Mouse (Mus musculus) cerebellum, adult 11 months (tissue): ENCODE results near the gene Klhl6.
"Not testable (repeated sequence)": the region's sequence is repeated elsewhere in the genome, so short reads cannot be mapped to it uniquely, and the experiment has no call there.

Source experiments
- DNase-seq: peaks from one replicate; pipeline ENCODE4 v3.0.0; 2022

The Klhl6 gene

DNA sequence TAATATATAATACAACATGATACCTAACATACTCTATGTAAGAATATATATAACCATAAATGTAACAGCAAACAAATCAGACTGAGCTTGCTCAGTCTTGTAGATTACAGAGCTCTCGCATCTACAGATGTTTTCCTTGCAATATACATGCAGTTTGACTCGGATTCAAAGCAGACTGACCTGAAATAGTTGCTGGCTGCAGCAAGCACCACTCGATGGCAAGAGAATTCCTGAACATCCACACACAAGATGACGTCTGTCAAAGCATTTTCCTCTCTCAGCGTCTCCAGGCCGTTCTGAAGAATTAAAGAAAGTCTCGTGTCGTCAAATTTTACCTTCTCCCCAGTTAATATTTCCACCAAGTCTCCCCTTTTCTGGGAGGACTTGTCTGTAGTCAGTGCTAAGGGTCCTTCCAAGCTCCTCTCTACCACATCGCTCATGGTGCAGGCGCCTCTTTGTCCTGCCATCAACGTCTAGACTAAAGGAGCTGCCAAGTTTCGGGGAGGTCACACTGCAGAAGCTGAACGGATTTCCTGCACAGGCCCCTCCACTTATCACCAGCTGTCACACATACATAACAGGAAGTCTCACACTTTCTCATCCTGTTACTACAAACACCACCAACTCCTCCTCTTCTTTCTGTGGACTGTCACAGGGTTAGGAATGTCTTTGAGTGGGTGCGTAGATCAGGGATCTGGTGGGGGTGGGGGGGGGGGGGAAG, at the start of gene Klhl6:
Klhl6 (minus strand) TSS at position 501 of the 721 bp plus-strand sequence.
- DNase-seq: no peak

DNA sequence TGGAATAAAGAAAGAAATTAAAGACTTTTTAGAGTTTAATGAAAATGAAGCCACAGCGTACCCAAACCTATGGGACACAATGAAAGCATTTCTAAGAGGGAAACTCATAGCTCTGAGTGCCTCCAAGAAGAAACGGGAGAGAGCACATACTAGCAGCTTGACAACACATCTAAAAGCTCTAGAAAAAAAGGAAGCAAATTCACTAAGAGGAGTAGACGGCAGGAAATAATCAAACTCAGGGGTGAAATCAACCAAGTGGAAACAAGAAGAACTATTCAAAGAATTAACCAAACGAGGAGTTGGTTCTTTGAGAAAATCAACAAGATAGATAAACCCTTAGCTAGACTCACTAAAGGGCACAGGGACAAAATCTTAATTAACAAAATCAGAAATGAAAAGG, 44.4 kb upstream of the Klhl6 start:
- DNase-seq: not testable (repeated sequence)

DNA sequence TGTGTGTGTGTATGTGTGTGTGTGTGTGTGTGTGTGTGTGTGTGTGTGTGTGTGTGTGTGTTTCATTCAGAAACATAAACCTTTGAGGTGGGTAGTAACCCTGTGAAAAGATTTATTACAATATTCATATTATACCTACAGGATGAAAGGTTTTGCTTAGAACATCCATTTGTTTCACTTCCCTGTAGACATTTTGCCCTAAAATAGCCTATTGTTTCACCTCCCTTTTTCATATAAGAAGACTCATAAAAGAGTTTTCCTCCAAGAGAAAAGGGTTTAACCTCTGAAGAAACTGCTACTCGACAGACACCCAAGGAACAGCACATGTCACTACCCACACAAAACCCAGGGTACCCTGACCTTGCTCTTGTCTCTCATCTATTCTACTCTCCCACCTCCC, 40.0 kb upstream of the Klhl6 start:
- no peak for DNase-seq

DNA sequence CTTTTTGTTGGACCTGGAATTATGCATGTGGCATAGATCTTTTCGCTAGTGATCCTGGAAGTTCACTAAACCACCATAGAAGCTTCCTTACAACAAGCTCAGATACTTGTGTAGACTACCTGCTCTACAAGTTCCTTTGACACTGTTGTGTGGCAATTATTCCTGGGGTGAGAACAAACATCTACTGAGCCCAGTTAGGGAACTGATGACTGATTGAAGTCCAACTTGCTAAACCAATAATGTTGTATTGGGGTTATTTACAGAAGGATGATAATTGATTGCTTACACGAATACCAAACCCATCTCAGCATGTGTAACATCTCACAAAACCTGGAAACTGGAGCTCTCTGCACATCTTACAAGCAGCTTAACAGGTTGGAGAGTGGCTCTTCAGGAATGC, 39.0 kb upstream of the Klhl6 start:
- DNase-seq: no peak

DNA sequence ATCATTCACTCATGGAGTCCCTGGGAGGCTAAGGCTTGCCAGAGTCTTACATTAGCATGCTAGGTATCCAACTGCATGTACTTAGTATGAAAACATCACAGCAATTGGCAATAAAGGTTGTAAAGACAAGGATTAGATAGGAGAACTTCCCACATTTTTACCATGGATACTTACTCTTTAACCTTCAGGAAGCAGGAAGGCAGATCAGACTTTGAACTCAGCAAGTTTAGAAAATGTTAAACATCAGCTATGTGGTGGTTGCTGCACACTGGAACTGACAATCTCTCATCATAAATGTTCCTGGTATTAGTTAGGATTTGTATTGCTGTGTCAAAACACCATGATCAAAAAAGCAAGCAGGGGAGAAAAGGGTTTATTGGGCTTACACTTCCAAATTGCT, 29.8 kb upstream of the Klhl6 start:
- no peak for DNase-seq

DNA sequence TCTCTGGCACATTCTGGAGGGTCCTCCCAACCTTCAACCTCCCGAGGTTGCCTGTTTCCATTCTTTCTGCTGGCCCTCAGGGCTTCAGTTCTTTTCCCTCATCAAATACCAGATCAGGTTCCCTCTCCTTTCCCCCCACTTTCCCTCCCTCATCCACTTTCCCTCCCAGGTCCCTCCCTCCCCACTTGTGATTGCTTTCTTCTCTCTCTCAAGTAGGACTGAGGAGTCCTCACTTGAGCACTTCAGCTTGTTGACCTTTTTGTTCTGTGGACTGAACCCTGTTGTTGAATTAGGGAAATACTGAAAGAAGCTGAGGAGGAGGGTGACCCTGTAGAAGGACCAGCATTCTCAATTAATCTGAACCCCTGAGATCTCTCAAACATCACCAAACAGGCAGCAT, 23.2 kb upstream of the Klhl6 start:
- no peak for DNase-seq

DNA sequence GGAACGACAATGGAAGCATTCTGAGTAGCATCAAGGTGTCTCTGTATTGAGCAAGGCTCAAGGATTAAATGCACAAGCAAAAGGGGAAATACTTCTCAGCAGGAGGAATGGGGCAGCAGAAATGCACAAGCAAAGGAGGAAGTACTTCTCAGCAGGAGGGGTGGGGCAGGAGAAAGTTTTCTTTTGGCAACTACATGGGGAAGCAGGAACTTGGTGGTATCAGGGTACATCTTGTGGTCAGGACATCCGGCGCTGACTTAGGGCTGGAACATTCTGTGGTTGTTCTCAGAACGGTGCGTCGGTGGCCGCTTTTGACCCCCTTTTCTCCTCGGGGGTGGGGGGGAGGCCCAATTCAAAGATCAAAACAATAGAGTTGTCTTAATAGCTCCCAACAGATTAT, 17.4 kb upstream of the Klhl6 start:
- not testable (repeated sequence) for DNase-seq

DNA sequence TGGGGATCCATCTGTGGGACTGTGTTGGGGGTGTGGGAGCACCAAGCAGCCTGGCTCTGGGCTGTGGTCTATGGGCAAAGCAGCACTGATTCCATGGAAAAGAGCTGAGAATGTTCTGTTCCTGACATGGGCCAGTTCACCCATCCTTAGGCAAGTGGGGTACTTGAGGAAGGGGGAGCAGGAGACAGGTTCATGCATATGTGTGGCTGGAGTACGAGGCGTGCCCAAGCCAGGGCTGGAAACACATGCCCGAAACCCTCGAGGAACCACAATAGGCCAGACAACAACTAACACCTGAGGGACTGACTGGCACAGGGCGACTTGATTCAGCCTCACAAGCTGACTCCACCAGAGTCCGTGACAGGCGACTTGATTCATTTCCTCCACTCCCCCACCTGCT, 14.8 kb upstream of the Klhl6 start:
- no peak for DNase-seq

DNA sequence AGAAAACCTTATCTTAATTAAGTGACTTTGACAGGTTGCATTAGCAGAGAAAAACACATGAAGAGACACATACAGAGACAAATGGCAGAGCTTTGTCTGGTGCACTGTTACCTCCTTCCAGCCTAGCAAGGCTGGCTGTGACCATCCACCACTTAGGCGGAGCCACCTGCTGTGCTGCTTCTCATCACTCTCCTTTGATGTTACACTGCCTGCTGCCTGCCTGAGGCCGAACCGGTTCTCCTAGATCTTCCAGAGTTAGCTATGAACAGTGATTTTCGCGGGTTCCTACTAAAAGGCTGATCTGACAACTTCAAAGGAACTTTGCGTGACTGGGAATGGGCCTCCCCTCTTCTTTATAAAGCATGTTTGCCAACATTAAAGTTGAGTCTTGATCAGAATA, 14.1 kb upstream of the Klhl6 start:
- not testable (repeated sequence) for DNase-seq

DNA sequence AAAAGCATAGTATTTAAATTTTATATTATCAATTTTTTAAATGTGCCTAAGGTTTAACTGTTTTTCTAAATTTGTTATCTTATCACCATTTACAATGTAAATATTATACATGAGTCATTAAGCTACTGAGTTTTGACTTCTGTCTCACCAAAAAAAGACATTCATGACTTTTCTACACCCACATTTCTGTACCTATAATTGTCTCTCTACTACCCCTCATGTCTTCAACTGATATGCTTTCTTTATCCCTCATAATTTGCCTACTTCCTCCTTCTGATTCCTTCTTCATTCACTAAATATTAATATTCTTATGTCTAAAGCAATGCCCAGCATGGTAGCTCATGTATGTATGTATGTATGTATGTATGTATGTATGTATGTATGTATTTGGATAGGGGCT, 13.0 kb upstream of the Klhl6 start:
- DNase-seq: no peak

DNA sequence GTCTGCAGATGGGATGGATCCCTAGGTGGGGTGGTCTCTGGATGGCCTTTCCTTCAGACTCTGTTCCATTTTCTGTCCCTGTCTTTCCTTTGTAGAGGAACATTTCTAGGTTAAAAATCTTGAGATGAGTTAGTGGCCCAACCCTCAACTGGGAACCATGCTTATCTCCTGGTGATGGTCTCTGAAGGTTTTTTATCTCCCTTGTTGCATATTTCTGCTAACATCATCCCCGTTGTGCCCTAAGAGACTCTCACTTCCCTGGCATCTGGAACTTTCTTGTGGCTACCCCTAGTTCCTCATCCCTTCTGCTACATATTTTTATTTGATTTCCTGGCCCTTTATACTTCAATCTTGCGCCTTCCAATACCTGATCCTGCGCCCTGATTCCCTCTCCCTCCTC, 10.4 kb upstream of the Klhl6 start:
- no peak for DNase-seq

DNA sequence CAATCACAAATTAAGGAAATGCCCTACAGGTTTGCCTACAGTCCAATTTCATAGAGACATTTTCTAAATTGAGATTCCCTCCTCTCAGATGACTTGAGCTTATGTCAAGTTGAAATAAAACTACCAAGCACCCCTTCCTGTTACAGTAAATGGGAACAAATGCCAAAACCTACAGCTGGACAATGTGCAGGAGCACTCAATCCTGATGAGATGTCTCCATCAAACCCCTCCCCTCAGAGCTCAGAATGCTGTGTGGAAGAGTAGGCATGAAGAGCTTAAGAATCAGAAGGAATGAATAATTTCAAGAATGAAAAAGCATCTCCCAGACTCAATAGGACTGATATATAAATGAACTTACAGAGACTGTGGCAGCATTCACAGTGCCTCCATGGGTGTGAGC, 7.7 kb upstream of the Klhl6 start:
- DNase-seq: no peak

DNA sequence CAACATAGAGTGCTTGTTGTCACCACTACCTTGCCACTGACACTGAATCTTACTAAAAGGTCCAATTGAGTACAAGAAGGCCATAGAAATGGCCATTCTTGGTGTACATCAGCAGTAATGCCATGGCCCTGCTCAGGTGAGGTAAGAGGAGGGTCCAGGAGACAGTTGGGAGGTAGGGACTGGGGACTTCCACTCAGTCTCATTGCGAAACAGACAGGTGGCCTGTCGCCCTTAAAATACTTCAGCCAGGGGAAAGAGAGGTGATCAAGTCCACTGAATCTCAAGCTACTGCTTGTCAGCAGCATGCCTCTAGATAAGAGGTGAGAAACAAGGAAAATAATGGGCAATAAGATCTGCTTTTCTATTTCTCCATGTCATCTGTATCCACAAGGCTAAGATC, 4.8 kb upstream of the Klhl6 start:
- DNase-seq: no peak

DNA sequence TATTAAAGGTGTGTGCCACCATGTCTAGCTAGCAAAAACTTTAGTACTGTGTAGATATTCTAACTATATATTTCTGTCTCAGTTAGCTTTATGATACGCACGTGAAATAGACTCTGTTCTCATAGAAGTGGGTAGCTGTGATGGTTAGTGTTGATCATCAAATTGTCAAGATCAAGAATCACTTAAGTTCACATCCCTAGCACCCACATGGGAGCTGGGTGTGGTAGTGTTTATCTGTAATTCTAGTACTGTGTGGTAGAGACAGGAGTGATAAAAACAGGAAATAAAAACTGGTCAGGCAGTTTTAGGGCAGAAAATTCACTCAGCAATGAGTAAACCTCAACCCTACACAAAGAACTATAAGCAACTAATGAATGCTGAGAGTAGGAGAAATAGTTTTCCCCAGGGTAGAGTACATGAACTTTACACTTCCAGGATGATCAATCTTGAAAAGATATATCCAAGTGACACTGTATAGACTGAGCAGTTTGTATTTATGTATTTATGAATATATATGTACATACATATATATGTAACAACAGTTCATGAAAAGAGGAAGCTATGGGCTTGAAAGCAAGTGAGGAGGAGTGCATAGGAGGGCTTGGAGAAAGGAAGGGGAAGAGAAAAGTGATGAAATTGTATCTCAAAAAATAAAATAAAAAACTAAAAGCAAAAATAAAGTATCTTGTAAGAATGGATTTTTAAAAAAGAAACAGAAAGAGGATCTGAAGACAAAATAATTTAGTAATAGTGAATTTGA, 2.2 kb upstream of the Klhl6 start:
- no peak for DNase-seq

DNA sequence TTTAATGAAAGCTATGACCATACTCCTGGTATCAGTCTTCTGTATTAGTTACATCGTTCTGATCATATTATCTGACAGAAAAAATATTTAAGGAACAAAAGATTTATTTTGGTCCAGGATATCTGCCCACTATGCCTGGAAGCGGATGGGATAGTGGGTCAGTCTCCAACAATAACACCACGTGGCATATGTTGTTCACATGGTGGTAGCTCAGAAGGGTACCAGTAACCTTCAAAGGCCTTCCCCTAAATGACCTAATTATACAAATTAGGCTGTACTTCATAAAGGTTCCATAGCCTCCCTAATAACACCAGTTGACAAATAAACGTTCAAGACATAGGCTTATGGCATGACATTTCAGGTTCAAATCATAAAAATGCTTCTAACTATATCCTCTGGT, 722 bp upstream of the Klhl6 start:
- no peak for DNase-seq

DNA sequence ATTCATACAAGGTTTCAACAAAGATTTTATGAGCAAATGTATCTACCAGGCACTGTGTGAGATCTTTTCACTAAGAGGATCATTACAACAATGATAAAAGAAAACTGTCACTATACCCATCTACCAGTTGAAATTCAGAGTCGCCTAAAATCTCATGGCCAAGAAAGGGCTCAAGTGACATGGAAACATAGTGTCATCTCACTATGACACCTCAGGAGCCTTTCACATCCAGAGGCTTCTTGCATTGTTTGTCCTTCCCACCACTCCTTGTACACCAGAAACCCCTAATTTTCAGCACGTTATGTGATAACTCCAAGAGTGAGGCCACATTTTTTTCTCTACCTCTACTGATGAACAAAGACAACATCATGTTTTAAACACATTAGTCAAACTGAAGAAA, 1.2 kb downstream of the Klhl6 start:
- DNase-seq: no peak

DNA sequence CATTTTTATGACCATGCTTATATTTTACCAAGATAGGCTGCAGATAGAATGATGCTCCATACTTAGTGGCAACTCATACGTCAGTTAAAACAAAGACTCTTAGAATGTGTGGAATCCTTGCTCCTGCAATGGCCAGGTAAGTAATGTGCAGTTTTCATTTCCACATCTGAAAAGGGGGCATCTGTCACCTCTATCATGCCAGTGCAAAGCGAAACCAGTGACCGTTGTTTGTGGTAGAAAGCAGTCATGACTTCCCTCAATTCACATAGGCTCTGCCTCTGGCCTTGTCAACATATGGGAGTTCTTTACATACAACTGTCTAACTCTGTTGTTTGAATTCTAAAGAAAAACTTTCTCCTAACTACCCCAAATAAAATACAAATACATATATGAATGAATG, 1.8 kb downstream of the Klhl6 start:
- DNase-seq: no peak

DNA sequence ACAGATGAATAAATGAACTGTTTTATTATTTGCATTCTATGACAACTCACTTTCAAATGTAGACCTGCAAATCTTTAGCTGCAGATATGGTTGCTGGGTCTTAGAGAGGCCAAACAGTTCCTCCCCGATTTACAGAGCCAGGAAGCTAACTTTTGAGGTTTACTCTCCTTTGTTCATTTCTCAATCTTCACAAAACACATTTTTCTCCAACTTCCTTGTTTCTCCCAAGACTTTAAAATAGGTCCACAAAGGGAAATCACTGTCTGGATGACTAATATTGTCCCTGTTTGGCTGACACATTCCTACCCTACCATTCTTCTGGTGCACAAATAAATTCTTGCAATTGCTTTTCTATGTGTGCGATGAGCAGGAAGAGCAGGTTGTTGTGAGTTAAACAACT, 3.1 kb downstream of the Klhl6 start:
- DNase-seq: no peak

DNA sequence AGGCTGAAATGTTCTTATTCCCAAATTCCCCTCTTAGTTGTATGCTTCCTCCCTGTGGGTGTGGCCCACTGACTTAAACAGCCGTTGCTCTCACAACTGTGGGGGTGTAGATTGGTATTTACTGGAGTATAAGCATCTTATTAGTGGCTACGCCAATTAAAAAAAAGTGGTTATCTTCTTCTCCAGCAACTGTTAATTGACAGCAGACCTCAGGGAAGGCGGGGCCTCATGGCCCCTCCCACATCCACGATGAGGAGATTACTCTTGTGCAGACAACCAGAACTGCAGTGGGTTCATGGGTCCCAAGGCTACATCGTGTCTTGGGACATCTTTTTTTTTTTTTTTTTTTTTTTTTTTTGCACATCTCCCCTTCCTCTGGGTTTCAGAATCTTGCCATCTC, 5.6 kb downstream of the Klhl6 start:
- no peak for DNase-seq

DNA sequence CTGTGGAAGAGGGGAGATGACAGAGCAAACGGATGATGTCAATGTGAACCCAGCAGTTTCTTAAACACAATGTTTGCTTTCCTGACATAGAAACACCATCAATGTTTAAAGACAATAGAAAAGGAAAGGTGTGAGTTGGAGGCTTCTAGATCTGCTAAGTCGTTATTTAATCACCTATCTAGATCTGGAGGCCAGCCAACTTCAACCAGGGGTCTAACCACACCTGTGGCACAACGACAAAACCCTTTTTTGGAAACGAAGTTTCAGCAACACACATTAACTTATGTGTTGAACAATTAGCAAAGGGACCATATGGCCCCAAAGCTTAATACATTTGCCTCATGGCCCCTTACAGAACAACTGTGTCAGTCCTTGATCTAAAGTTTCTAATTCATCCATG, 6.0 kb downstream of the Klhl6 start:
- DNase-seq: no peak

DNA sequence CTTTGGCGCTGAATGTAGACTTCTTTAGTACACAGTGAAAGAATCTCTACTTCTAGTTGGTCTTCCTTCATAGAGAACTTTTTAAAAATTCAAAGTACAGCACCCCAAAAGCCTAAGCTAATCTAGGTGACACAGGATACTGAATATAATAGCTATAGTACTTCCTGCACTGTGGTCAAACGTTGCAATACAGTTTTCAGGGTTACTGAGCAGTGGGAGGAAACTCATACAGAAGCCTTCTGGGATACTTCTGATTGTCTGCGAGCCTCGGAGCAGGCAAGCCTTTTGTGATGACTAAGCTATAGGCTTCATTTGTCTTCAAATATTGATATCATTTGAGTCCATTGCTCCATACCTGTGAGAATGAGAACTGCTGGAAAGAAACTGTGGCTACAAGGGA, 7.4 kb downstream of the Klhl6 start:
- no peak for DNase-seq

DNA sequence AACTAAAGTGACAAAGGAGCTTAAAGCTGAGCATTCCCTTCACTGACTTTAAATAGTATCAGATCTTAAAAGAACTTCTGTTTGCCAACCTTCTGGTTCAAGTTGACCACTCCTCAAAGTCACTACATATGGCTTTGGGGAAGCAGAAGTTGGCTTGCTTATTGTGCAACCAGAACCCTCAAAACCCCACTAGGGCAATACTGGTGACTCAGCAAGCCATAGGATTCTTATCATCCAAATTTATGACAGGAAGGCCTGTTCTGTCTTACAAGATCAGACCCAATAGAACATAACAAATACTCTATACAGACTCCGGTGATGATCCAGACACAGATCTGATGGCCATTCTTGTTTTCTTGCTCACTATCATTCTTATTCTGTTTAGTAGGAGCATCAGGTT, 9.4 kb downstream of the Klhl6 start:
- no peak for DNase-seq

DNA sequence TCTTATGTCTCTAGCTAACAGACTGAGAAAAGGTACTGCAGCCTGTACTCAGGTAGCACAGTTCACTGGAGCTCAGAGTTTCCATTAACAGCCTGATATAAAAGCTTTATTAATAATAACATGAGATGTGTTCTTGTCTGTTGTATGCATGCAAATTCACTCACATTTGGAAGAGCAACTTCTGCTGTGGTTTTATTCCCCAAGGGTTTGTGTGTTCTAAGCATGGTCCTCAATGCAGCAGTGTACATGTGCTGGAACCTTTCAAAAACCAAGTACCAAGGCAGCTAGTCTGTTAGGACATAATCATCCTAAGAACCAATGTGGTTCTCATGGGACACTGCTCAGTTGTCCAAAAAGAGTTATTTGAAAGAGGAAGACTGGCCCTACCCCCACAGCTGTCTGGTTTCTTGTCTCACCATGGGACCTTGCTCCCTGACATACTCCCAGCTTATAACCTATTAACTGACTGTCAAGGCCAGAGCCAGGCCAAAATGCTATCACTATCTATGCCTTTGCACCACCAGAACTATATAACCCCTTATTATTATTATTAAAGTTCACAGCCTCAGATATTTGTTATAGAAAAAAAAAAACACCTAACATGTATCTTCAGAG, 10.0 kb downstream of the Klhl6 start:
- no peak for DNase-seq

DNA sequence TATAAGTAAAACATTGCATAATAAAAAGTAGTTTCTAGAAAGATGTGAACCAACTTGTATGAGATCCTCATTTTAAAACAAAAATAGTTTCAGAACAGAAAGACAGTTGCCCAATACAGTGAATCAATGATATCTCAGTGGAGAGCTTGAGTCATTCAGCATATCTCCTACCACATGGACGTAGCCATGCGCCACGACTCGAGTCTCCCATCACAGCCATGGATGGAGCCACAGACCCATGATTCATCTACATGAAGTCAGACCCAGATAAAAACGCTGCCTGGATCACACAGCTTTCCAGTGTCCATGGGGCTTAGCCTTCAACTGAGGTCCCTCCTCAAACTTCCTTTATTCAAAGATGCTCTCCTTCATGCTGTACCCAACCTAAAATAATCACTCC, 13.3 kb downstream of the Klhl6 start:
- no peak for DNase-seq
